Mouse (Mus musculus): ENCODE data around the gene Kbtbd7.

DNA sequence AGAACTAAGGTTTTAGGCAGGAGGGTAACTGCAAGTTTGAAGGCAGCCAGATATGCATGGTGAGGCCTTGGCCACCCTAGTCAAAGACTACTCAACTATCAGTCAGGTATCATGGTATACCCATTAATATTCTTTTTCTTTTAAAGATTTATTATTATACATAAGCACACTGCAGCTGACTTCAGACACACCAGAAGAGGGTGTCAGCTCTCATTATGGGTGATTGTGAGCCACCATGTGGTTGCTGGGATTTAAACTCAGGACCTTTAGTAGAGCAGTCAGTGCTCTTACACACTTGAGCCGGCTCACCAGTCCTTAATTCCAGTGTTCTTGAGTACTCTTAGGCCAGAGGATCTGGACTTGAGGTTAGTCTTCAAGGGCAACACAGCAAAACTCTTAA is 34.1 kb downstream of the Kbtbd7 start:
- no peak for TF ChIP-seq CTCF (IDR thresholded peaks at IDR 0.05; ENCODE audit: extremely low read depth, insufficient read depth, insufficient read length, insufficient replicate concordance)
- TF ChIP-seq POLR2A (IDR thresholded peaks at IDR 0.05; ENCODE audit: low read depth, low read length): no peak

All from spleen, adult 2 months (tissue).